Mouse (Mus musculus) yolk sac, embryonic 10.5 days (tissue): ENCODE measurements around the gene Ace3.
"Not testable (repeated sequence)": the region's sequence is repeated elsewhere in the genome, so short reads cannot be mapped to it uniquely, and the experiment has no call there.

Source experiments
- DNase-seq: peaks from one replicate; pipeline ENCODE4 v3.0.0-alpha.2; 2017; ENCODE audit warnings: low spot score

Gene Ace3

GRCm38 (mm10) chr11:105978634-105979033 lies 15.8 kb upstream of the Ace3 start:
- DNase-seq, result no peak

GRCm38 (mm10) chr11:105984452-105984851 lies 10.0 kb upstream of the Ace3 start:
- no peak for DNase-seq

GRCm38 (mm10) chr11:105987446-105987845 lies 7.0 kb upstream of the Ace3 start:
- DNase-seq, result no peak

- no peak for DNase-seq
Observed at GRCm38 (mm10) chr11:105989446-105989845, 5.0 kb upstream of the Ace3 start.

- peak; percentile 64 for DNase-seq
Observed at GRCm38 (mm10) chr11:105990231-105990630, 4.2 kb upstream of the Ace3 start.

GRCm38 (mm10) chr11:106000062-106000461 lies 5.6 kb downstream of the Ace3 start:
- DNase-seq, result no peak

- DNase-seq, result no peak
Observed at GRCm38 (mm10) chr11:106001718-106002117, 7.2 kb downstream of the Ace3 start.

- peak; percentile 41 for DNase-seq
Observed at GRCm38 (mm10) chr11:106004576-106004975, 10.1 kb downstream of the Ace3 start.

- peak; percentile 79 for DNase-seq
Observed at GRCm38 (mm10) chr11:106005970-106006369, 11.5 kb downstream of the Ace3 start.

GRCm38 (mm10) chr11:106007821-106008220 lies 13.3 kb downstream of the Ace3 start, which contains the start of gene Kcnh6:
Gene Kcnh6 (plus strand): TSS chr11:106008124.
- peak; percentile 78 for DNase-seq

GRCm38 (mm10) chr11:106012711-106013110 lies 18.2 kb downstream of the Ace3 start:
- no peak for DNase-seq

GRCm38 (mm10) chr11:106013556-106014225 lies 19.2 kb downstream of the Ace3 start:
- DNase-seq, result no peak

- DNase-seq, result no peak
Observed at GRCm38 (mm10) chr11:106016440-106016839, 22.0 kb downstream of the Ace3 start.

GRCm38 (mm10) chr11:106020051-106020763 lies 25.7 kb downstream of the Ace3 start:
- DNase-seq, result no peak

GRCm38 (mm10) chr11:106025774-106026173 lies 31.3 kb downstream of the Ace3 start:
- no peak for DNase-seq

GRCm38 (mm10) chr11:106026465-106027151 lies 32.1 kb downstream of the Ace3 start:
- DNase-seq, result peak; percentile 32

GRCm38 (mm10) chr11:106027607-106028006 lies 33.1 kb downstream of the Ace3 start:
- DNase-seq, result no peak

- DNase-seq, result not testable (repeated sequence)
Observed at GRCm38 (mm10) chr11:106032074-106032473, 37.6 kb downstream of the Ace3 start.

- peak; percentile 42 for DNase-seq
Observed at GRCm38 (mm10) chr11:106033491-106033919, 39.0 kb downstream of the Ace3 start.

GRCm38 (mm10) chr11:106034986-106035385 lies 40.5 kb downstream of the Ace3 start:
- DNase-seq, result no peak

GRCm38 (mm10) chr11:106036548-106037417 lies 42.3 kb downstream of the Ace3 start, which contains the start of gene Dcaf7:
Gene Dcaf7 (plus strand): TSS chr11:106036872.
- peak; percentile 97 for DNase-seq

GRCm38 (mm10) chr11:106037418-106037751 lies 42.9 kb downstream of the Ace3 start:
- DNase-seq, result peak; percentile 57
